Mouse (Mus musculus) cortical plate, adult 2 months (tissue): ENCODE data around the gene Akap12. TPM values are rescaled to one million over a fixed set of nuclear protein-coding genes. Genes with fewer than 3 reads are reported as not detected.

ENCODE experiments used
- H3K27ac ChIP-seq: fragments of 200-500 bp; 2 replicates; pipeline ENCODE4 v1.5.1; 2012; ENCODE audit warnings: low read length, control low read depth, inconsistent platforms; ENCODE audit not compliant: insufficient read depth
- H3K4me1 ChIP-seq: fragments of 200-500 bp; 2 replicates; pipeline ENCODE4 v1.6.1; 2011; ENCODE audit warnings: low read length; ENCODE audit not compliant: control insufficient read depth, insufficient read depth
- H3K4me3 ChIP-seq: fragments of 200-500 bp; 2 replicates; pipeline ENCODE4 v1.5.1; 2011; ENCODE audit warnings: mild to moderate bottlenecking, low read length, control low read depth; ENCODE audit not compliant: insufficient read depth
- CTCF ChIP-seq: fragments of 200-500 bp; IDR thresholded peaks from 2 replicates; pipeline ENCODE4 v1.5.1; 2011; ENCODE audit warnings: mild to moderate bottlenecking, control low read depth, low read length; ENCODE audit not compliant: insufficient read depth; ENCODE audit errors: extremely low read depth
- POLR2A ChIP-seq: fragments of 200-500 bp; IDR thresholded peaks from 2 replicates; pipeline ENCODE4 v1.6.1; 2011; ENCODE audit warnings: mild to moderate bottlenecking, low read length, control low read depth; ENCODE audit not compliant: insufficient read depth; ENCODE audit errors: extremely low read depth
- polyA plus RNA-seq: library from polyadenylated mRNA; depleted of rRNA; stranded (reverse); fragments of >200 nt; gene quantifications from 2 replicates; pipeline ENCODE4 v1.2.3, GENCODE M21; 2012; rRNA removed

Gene Akap12
- polyA plus RNA-seq, result 11.2 and 11.8 TPM in 2 replicates

GRCm38 (mm10) chr10:4266041-4266930 lies at the start of gene Akap12:
Gene Akap12 (plus strand): TSS chr10:4266380.
- no peak for TF ChIP-seq CTCF
- TF ChIP-seq POLR2A, result peak; percentile 36; the same call in 1 of the 2 replicates
- Histone ChIP-seq H3K4me1 (peaks cover 2% of the 10 kb centered on the region; the same call in 1 of the 2 replicates), H3K4me3 (peak within 1 kb of the TSS; percentile 56), H3K27ac (no peak within 1 kb of the TSS)

GRCm38 (mm10) chr10:4230563-4231359 lies 35.4 kb upstream of the Akap12 start:
- Histone ChIP-seq H3K27ac (no peak overlapping the region), H3K4me3 (no peak overlapping the region), H3K4me1 (no peaks in the 10 kb centered on the region)
- TF ChIP-seq POLR2A (no peak), CTCF (no peak)

- no peaks in the 10 kb centered on the region for H3K4me1 ChIP-seq
- H3K4me3 ChIP-seq, result no peak overlapping the region
- H3K27ac ChIP-seq, result no peak overlapping the region
- TF ChIP-seq POLR2A (no peak), CTCF (no peak)
Observed at GRCm38 (mm10) chr10:4233102-4233501, 33.1 kb upstream of the Akap12 start.

GRCm38 (mm10) chr10:4239794-4240574 lies 26.2 kb upstream of the Akap12 start:
- TF ChIP-seq POLR2A, result no peak
- TF ChIP-seq CTCF, result no peak
- H3K4me1 ChIP-seq, result no peaks in the 10 kb centered on the region
- H3K4me3 ChIP-seq, result no peak overlapping the region
- H3K27ac ChIP-seq, result no peak overlapping the region

GRCm38 (mm10) chr10:4243591-4244300 lies 22.4 kb upstream of the Akap12 start:
- H3K4me3 ChIP-seq, result no peak overlapping the region
- no peaks in the 10 kb centered on the region for H3K4me1 ChIP-seq
- no peak overlapping the region for H3K27ac ChIP-seq
- TF ChIP-seq POLR2A (no peak), CTCF (no peak)

- no peak overlapping the region for H3K27ac ChIP-seq
- H3K4me3 ChIP-seq, result no peak overlapping the region
- H3K4me1 ChIP-seq, result no peaks in the 10 kb centered on the region
- TF ChIP-seq CTCF (no peak), POLR2A (no peak)
Observed at GRCm38 (mm10) chr10:4245812-4246211, 20.4 kb upstream of the Akap12 start.

GRCm38 (mm10) chr10:4246407-4246806 lies 19.8 kb upstream of the Akap12 start:
- H3K4me1 ChIP-seq, result no peaks in the 10 kb centered on the region
- H3K4me3 ChIP-seq, result no peak overlapping the region
- H3K27ac ChIP-seq, result no peak overlapping the region
- no peak for TF ChIP-seq POLR2A
- no peak for TF ChIP-seq CTCF

GRCm38 (mm10) chr10:4249235-4249845 lies 16.8 kb upstream of the Akap12 start:
- Histone ChIP-seq H3K4me3 (no peak overlapping the region), H3K4me1 (no peaks in the 10 kb centered on the region), H3K27ac (no peak overlapping the region)
- TF ChIP-seq CTCF, result no peak
- TF ChIP-seq POLR2A, result no peak
